Mouse (Mus musculus): ENCODE measurements around the gene Add2. TPM values are rescaled to one million over a fixed set of nuclear protein-coding genes. Genes with fewer than 3 reads are reported as not detected.
A peak's percentile ranks its signal among the peaks of the same experiment; 100 is the strongest.
"Not testable (repeated sequence)": the region's sequence is repeated elsewhere in the genome, so short reads cannot be mapped to it uniquely, and the experiment has no call there.

Add2 gene
- polyA plus RNA-seq (2012; rRNA removed) = 121 and 124 TPM in 2 replicates

- peak within 1 kb of the TSS; percentile 90 for H3K4me3 ChIP-seq (ENCODE audit: insufficient read depth, low read length)
- peak within 1 kb of the TSS; percentile 98 for H3K27ac ChIP-seq (ENCODE audit: insufficient read depth, low read length)
- H3K4me1 ChIP-seq (ENCODE audit: control insufficient read depth, insufficient read depth, low read length) = peaks cover 15% of the 10 kb centered on the region
- no peak for TF ChIP-seq CTCF (IDR thresholded peaks at IDR 0.05; ENCODE audit: extremely low read depth, insufficient read depth, low read length)
- peak; percentile 49; the same call in 1 of the 2 replicates for TF ChIP-seq POLR2A (IDR thresholded peaks at IDR 0.05; ENCODE audit: extremely low read depth, insufficient read depth, low read length)
Measured at GRCm38 (mm10) chr6:86028601-86029322, at the start of gene Add2. Gene Add2 (plus strand): TSS chr6:86028681.

DNA sequence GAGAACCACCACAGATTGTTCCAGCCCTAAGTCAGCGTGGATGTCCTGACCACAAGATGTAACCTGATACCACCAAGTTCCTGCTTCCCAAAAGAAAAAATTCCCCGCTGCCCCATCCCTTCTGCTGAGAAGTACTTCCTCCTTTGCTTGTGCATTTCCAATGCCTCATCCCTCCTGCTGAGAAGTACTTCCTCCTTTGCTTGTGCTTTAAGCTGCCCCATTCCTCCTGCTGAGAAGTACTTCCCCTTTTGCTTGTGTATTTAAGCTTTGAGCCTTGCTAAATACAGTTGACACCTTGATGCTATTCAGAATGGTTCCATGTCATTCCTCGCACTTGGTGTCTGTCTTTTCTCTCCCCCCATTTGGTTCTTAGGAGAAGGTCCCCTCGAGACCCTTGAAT lies 49.7 kb upstream of the Add2 start:
- not testable (repeated sequence) for H3K4me1 ChIP-seq (ENCODE audit: control insufficient read depth, insufficient read depth, low read length); H3K4me3 ChIP-seq (ENCODE audit: insufficient read depth, low read length); H3K27ac ChIP-seq (ENCODE audit: insufficient read depth, low read length)

DNA sequence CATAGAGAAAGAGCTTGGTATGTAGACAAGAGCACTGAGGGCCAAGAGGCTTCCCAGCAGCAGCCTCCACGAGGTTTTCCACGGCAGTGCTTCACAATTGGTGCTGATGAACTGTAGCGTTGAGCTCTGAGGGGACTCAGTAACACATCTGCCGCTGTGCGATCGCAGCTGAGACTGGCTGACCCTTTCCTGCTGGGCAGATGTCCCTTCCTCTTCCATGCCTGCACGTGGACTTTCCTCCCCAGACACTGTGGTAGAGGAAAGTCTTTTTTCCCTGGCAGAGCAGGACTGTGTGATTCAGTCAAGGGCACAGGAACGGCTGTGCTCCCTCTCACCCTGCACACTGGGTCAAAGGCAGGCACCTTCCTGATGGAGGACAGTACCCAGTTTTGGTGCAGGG lies 44.1 kb upstream of the Add2 start:
- Histone ChIP-seq H3K4me1 (ENCODE audit: control insufficient read depth, insufficient read depth, low read length) (no peaks in the 10 kb centered on the region), H3K4me3 (ENCODE audit: insufficient read depth, low read length) (no peak overlapping the region), H3K27ac (ENCODE audit: insufficient read depth, low read length) (no peak overlapping the region)
- TF ChIP-seq POLR2A (IDR thresholded peaks at IDR 0.05; ENCODE audit: extremely low read depth, insufficient read depth, low read length) = no peak
- no peak for TF ChIP-seq CTCF (IDR thresholded peaks at IDR 0.05; ENCODE audit: extremely low read depth, insufficient read depth, low read length)

DNA sequence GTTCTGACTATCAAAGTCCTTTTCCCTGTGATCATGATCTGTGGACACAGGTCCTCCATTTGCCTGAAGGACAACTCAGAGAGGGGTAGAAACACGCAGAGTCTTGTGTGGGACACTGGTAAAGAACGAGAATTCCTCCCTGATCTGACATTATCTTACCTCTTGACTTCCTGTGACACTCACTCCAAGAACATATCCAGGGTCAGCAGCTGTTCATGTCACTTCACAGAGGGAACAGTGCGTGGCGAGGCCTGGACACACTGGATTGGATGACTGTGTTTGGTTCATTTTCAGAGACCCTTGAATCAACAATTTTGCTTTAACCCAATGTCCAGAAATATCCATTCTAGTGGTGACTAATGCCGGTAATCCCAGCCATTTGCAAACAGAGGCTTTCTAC lies 38.9 kb upstream of the Add2 start:
- H3K27ac ChIP-seq (ENCODE audit: insufficient read depth, low read length); H3K4me1 ChIP-seq (ENCODE audit: control insufficient read depth, insufficient read depth, low read length); H3K4me3 ChIP-seq (ENCODE audit: insufficient read depth, low read length): not testable (repeated sequence)

DNA sequence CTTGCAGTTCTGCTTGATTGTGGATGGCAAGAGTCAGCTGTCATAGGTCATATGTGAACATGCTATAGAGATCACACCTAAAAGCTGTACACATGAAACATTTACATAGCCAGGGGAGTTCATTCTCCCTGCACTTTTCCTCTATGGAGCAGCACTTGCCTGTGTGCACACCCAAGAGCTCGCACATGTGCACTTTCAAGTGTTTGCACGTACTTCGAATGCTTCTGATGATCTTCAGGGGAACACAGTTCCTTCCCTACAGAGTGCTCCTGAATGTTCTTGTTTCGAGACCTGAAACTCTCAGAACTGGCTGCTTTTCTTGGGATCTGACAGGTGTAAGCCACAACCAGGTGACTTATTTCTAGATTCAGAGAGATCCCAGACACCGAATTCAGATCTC lies 37.7 kb upstream of the Add2 start:
- H3K4me3 ChIP-seq (ENCODE audit: insufficient read depth, low read length); H3K27ac ChIP-seq (ENCODE audit: insufficient read depth, low read length); H3K4me1 ChIP-seq (ENCODE audit: control insufficient read depth, insufficient read depth, low read length): not testable (repeated sequence)

- Histone ChIP-seq H3K27ac (ENCODE audit: insufficient read depth, low read length) (no peak overlapping the region), H3K4me1 (ENCODE audit: control insufficient read depth, insufficient read depth, low read length) (no peaks in the 10 kb centered on the region), H3K4me3 (ENCODE audit: insufficient read depth, low read length) (no peak overlapping the region)
Measured at GRCm38 (mm10) chr6:86003405-86003925, 25.0 kb upstream of the Add2 start.

DNA sequence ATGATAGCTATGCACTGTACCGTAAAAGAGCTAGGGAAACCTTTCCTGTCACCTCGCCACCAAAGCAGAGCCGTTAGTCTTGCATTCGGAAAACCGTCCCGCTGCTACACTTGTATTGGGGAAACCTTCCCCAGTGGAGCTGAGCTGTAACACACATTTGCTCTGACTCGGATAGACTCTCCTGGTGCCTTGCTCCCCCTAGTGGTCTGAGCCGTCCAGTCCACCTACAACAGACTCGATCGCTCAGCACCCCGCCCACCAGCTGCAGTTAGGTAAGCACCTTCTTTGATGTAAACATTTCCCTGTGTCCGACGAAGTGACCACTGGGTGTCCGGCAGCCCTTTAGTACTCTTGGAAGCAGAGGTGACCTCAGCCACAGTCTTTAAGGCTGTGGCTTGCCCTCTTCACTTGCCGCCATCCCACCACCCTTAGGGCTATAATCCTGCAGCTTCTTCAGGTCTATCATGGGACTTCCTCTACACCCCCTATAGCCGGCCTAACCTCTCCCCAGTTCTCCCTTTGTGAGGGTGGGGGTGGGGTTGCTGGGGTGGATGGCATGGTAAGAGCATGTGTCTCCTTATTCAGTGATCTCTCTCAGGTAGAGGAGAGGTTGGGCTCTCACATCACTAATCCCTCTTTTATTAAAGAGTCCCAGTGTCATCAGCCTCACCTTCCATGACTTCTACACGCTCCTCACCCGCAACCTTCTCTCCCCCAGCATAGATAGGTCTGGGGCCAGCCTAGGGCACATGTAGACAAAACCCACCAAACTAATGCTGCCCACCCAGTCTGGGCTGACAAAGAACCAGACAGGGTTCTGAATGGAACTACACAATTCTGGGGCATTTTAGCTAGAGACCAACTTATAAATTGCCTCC lies 24.0 kb upstream of the Add2 start:
- H3K4me3 ChIP-seq (ENCODE audit: insufficient read depth, low read length) = no peak overlapping the region

More at GRCm38 (mm10) chr6:86003405-86003925, 25.0 kb upstream of the Add2 start:
- peak; percentile 22; the same call in 1 of the 2 replicates for TF ChIP-seq CTCF (IDR thresholded peaks at IDR 0.05; ENCODE audit: extremely low read depth, insufficient read depth, low read length)
- TF ChIP-seq POLR2A (IDR thresholded peaks at IDR 0.05; ENCODE audit: extremely low read depth, insufficient read depth, low read length) = no peak

DNA sequence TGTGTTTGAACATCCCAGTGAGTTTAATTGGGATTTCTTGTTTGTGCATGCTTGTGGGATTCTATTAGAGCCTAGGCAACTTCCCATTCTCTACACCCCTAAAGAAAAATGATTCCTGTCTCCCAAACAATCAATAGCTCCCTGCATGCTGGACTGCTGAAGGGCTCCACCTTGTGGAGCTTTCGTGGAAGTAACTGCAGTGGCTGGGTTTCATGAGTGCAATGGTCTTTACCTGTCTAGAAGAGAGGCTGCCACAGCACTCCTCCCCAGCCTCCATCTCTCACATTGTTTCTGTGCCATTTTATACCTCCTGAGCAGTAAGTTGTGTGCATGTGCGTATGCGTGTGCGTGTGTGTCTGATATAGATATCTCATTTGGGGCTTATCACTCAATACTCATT lies 18.5 kb upstream of the Add2 start:
- H3K27ac ChIP-seq (ENCODE audit: insufficient read depth, low read length) = no peak overlapping the region
- TF ChIP-seq CTCF (IDR thresholded peaks at IDR 0.05; ENCODE audit: extremely low read depth, insufficient read depth, low read length) (peak; percentile 81), POLR2A (IDR thresholded peaks at IDR 0.05; ENCODE audit: extremely low read depth, insufficient read depth, low read length) (no peak)
- H3K4me1 ChIP-seq (ENCODE audit: control insufficient read depth, insufficient read depth, low read length) = no peaks in the 10 kb centered on the region
- H3K4me3 ChIP-seq (ENCODE audit: insufficient read depth, low read length) = no peak overlapping the region

More for the DNA sequence above, 24.0 kb upstream of the Add2 start:
- TF ChIP-seq POLR2A (IDR thresholded peaks at IDR 0.05; ENCODE audit: extremely low read depth, insufficient read depth, low read length) (no peak), CTCF (IDR thresholded peaks at IDR 0.05; ENCODE audit: extremely low read depth, insufficient read depth, low read length) (peak; percentile 97)
- Histone ChIP-seq H3K4me1 (ENCODE audit: control insufficient read depth, insufficient read depth, low read length) (no peaks in the 10 kb centered on the region), H3K27ac (ENCODE audit: insufficient read depth, low read length) (no peak overlapping the region)

DNA sequence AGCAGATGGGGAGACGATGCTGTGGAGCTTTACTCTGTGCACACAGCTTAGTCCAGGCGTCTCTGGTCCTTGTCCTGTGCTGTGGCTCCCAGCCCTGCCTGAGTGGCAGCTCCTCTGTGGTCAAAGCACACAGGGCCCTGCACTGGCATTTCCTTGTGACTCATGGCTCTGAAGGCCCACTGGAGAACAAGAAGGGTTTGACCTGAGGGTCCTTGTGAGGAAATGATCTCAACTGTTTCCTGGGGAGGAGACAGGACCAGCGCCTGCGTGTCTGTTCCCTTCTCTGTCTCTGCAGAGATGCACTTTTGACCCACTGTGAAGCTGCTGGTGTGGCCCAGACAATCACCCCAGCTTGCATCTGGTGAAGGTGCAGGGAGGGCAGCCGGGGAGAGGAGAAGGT lies 13.7 kb upstream of the Add2 start:
- not testable (repeated sequence) for H3K4me3 ChIP-seq (ENCODE audit: insufficient read depth, low read length); H3K4me1 ChIP-seq (ENCODE audit: control insufficient read depth, insufficient read depth, low read length); H3K27ac ChIP-seq (ENCODE audit: insufficient read depth, low read length)

DNA sequence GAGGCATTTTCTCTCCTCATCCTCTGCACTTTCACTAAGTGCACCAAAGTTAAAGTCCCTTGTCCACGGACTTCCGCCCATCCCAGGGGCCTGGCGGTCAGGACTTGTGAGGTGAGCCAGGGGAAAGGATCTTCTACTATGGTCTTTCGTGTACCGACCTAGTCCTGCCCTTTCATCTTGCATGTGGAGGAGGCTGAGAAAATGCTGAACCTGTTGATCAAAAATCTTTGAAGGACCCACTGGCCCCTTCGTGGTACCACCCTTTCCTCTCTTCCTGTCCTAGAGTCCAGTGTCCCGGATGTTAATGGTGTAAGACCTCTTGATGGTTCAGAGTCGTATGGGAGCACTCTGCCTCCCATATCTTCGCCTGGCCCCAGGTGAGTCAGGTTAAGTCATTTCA lies 12.6 kb upstream of the Add2 start, which contains the start of gene Figla:
Gene Figla, plus strand, starts transcription at position 301 of the 400 bp plus-strand sequence.
- no peak within 1 kb of the TSS for H3K4me3 ChIP-seq (ENCODE audit: insufficient read depth, low read length)
- no peaks in the 10 kb centered on the region for H3K4me1 ChIP-seq (ENCODE audit: control insufficient read depth, insufficient read depth, low read length)
- no peak within 1 kb of the TSS for H3K27ac ChIP-seq (ENCODE audit: insufficient read depth, low read length)
- TF ChIP-seq CTCF (IDR thresholded peaks at IDR 0.05; ENCODE audit: extremely low read depth, insufficient read depth, low read length) (no peak), POLR2A (IDR thresholded peaks at IDR 0.05; ENCODE audit: extremely low read depth, insufficient read depth, low read length) (no peak)

Data from cortical plate, adult 2 months (tissue).